ENCODE assay signal across 20 mouse cellular contexts in the genomic region with DNA sequence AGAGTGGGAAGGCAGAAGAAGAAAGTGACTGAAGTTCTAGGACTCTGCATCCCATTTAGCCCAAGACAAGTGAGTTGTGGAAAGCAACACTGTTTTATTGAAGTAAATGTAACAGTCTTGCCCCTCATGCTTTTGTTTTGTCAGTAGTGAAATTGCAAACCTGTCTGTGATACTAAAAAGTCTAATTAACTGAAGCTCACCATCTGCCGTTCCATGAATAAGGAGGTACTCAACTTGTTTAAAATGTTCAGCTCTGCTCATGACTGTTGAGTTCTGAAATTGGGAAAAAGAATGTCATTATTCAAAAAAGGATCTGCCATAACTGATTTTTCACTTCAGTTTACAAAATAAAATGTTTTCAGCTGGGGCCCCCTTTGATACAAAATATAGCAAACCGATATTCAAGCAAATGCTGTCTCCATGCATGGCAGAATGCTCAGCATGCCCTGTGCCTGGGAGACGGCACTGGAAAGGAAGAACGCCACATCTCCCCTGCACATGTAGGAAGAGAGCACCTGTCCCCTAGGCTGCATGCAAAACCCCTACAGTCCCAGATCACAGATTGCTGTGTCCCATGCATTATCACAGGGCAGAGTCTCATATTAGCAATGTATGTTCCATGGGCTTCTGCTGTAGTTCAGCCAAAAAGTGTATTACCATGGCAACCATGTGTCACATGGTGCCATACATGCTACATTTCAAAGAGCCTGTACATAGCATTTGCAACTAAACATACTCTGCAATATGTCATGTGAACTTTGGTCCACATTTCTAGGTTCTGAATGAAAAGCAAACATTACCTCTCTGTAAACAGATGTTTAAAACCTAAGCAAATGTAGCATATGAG.
DNase-seq lines count a peak whose midpoint lies in the region; ATAC-seq and TF ChIP-seq lines count a peak whose summit lies in the region.
"Had no signal": no experiment of that assay in that cellular context is flagged by ENCODE, and none has a peak within 500 bp of the region (broad histone marks: within the 10 kb centered on the region; RNA-seq: fewer than 3 reads in every experiment).

No protein-coding gene starts in this region.

- no peak for TF ChIP-seq POLR2A in liver, adult 2 months (IDR thresholded peaks at IDR 0.05; ENCODE audit: extremely low read depth, insufficient read depth, low read length)

- peak; percentile 74 for DNase-seq in forebrain, embryonic 14.5 days (ENCODE audit: low spot score)
- no peak for DNase-seq in forebrain, embryonic 11.5 days (ENCODE audit: low spot score)
- DNase-seq in liver, adult 2 months (ENCODE audit: extremely low read depth, low read depth, low spot score), result peak; percentile 7
- peak; percentile 71 for DNase-seq in forebrain, postnatal 0 days
- no peak for DNase-seq in cerebellum, adult 9-10 months
- DNase-seq in lung, postnatal 4 days, result no peak
- DNase-seq: adrenal gland, postnatal 10 days; cerebellum, adult 8-10 months; gastrocnemius, postnatal 10 days; heart, adult 2 months; midbrain, embryonic 14.5 days; thymus, postnatal 25 days had no signal

- H3K36me3 ChIP-seq in forebrain, embryonic 14.5 days (ENCODE audit: control insufficient read depth, insufficient read depth, low read length), result no peaks in the 10 kb centered on the region
- no peaks in the 10 kb centered on the region for H3K36me3 ChIP-seq in forebrain, embryonic 11.5 days (ENCODE audit: control insufficient read depth, insufficient read depth, low read length)
- peaks cover 47% of the 10 kb centered on the region for H3K36me3 ChIP-seq in liver, adult 2 months (ENCODE audit: control insufficient read depth, insufficient read depth, low read length)
- no peaks in the 10 kb centered on the region for H3K36me3 ChIP-seq in liver, embryonic 12.5 days
- H3K36me3 ChIP-seq in forebrain, postnatal 0 days (ENCODE audit: insufficient read depth), result no peaks in the 10 kb centered on the region
- H3K36me3 ChIP-seq: heart, embryonic 15.5 days; intestine, embryonic 15.5 days; kidney, embryonic 15.5 days; limb, embryonic 12.5 days; neural tube, embryonic 12.5 days; stomach, embryonic 15.5 days had no signal

- H3K4me3 ChIP-seq in forebrain, embryonic 14.5 days (ENCODE audit: low read depth, low read length), result no peak overlapping the region
- no peak overlapping the region for H3K4me3 ChIP-seq in forebrain, embryonic 11.5 days (ENCODE audit: low read depth, low read length)
- no peak overlapping the region for H3K4me3 ChIP-seq in liver, adult 2 months (ENCODE audit: insufficient read depth, low read depth, low read length)
- H3K4me3 ChIP-seq in liver, embryonic 12.5 days, result no peak overlapping the region
- H3K4me3 ChIP-seq in forebrain, postnatal 0 days (ENCODE audit: low read depth, low read length), result no peak overlapping the region
- H3K4me3 ChIP-seq: heart, adult 2 months; heart, embryonic 15.5 days; intestine, embryonic 15.5 days; kidney, embryonic 15.5 days; limb, embryonic 12.5 days; neural tube, embryonic 12.5 days; stomach, embryonic 15.5 days had no signal

- no peak overlapping the region for H3K9ac ChIP-seq in forebrain, embryonic 14.5 days (ENCODE audit: low read length)
- no peak overlapping the region for H3K9ac ChIP-seq in forebrain, embryonic 11.5 days (ENCODE audit: low read length)
- no peak overlapping the region for H3K9ac ChIP-seq in liver, adult 2 months (ENCODE audit: low read depth, low read length)
- H3K9ac ChIP-seq in liver, embryonic 12.5 days, result no peak overlapping the region
- no peak overlapping the region for H3K9ac ChIP-seq in forebrain, postnatal 0 days
- H3K9ac ChIP-seq: heart, embryonic 15.5 days; intestine, embryonic 15.5 days; kidney, embryonic 15.5 days; limb, embryonic 12.5 days; neural tube, embryonic 12.5 days; stomach, embryonic 15.5 days had no signal

- H3K4me1 ChIP-seq in forebrain, embryonic 14.5 days (ENCODE audit: control insufficient read depth, insufficient read depth, low read length), result peaks cover 14% of the 10 kb centered on the region; the same call in 1 of the 2 replicates
- H3K4me1 ChIP-seq in forebrain, embryonic 11.5 days (replicated peaks; ENCODE audit: control insufficient read depth, insufficient read depth, low read length), result no peaks in the 10 kb centered on the region
- H3K4me1 ChIP-seq in liver, adult 2 months (ENCODE audit: control insufficient read depth, insufficient read depth, low read length), result no peaks in the 10 kb centered on the region
- H3K4me1 ChIP-seq in liver, embryonic 12.5 days, result no peaks in the 10 kb centered on the region; the same call in 1 of the 2 replicates
- peaks cover 26% of the 10 kb centered on the region for H3K4me1 ChIP-seq in forebrain, postnatal 0 days (ENCODE audit: insufficient read depth)
- H3K4me1 ChIP-seq: heart, embryonic 15.5 days; intestine, embryonic 15.5 days; kidney, embryonic 15.5 days; limb, embryonic 12.5 days; neural tube, embryonic 12.5 days; stomach, embryonic 15.5 days had no signal

- no peaks in the 10 kb centered on the region for H3K9me3 ChIP-seq in forebrain, embryonic 14.5 days (replicated peaks; ENCODE audit: control insufficient read depth, low read length)
- H3K9me3 ChIP-seq in forebrain, embryonic 11.5 days (ENCODE audit: control insufficient read depth, low read length), result no peaks in the 10 kb centered on the region
- H3K9me3 ChIP-seq in liver, embryonic 12.5 days (replicated peaks), result no peaks in the 10 kb centered on the region
- H3K9me3 ChIP-seq in forebrain, postnatal 0 days (ENCODE audit: low read length), result no peaks in the 10 kb centered on the region
- H3K9me3 ChIP-seq: heart, embryonic 15.5 days; intestine, embryonic 15.5 days; kidney, embryonic 15.5 days; limb, embryonic 12.5 days; neural tube, embryonic 12.5 days; stomach, embryonic 15.5 days had no signal

- peak; percentile 70 for ATAC-seq in forebrain, embryonic 14.5 days
- no peak for ATAC-seq in forebrain, embryonic 11.5 days (replicated peaks; ENCODE audit: low FRiP score)
- no peak for ATAC-seq in liver, embryonic 12.5 days
- ATAC-seq in CD4-positive, CD25-positive, alpha-beta regulatory T cell, adult 4 months, result peak; percentile 38
- ATAC-seq in forebrain, postnatal 0 days, result peak; percentile 54
- ATAC-seq: intestine, embryonic 15.5 days had no signal

- H3K79me2 ChIP-seq in liver, adult 2 months (ENCODE audit: control insufficient read depth, insufficient read depth, low read length), result no peaks in the 10 kb centered on the region

- TF ChIP-seq CTCF in liver, adult 2 months (IDR thresholded peaks at IDR 0.05; ENCODE audit: low read depth, low read length), result no peak
- TF ChIP-seq CTCF in forebrain, postnatal 0 days (IDR thresholded peaks at IDR 0.05; ENCODE audit: low read depth), result no peak

- 68% methylated on average over 4 of the region's 4 CpGs for WGBS in forebrain, embryonic 14.5 days
- 87% methylated on average over 4 of the region's 4 CpGs for whole genome bisulfite sequencing in forebrain, embryonic 11.5 days
- WGBS in liver, adult 2 months, result 91% methylated on average over 4 of the region's 4 CpGs
- 74% methylated on average over 4 of the region's 4 CpGs for WGBS in liver, embryonic 12.5 days (ENCODE audit: insufficient replicate concordance)
- WGBS in forebrain, postnatal 0 days, result 50% methylated on average over 4 of the region's 4 CpGs

- no peaks in the 10 kb centered on the region for H3K27me3 ChIP-seq in forebrain, embryonic 14.5 days (replicated peaks; ENCODE audit: control insufficient read depth, insufficient read depth, low read length)
- H3K27me3 ChIP-seq in forebrain, embryonic 11.5 days (ENCODE audit: control insufficient read depth, insufficient read depth, low read length), result no peaks in the 10 kb centered on the region
- no peaks in the 10 kb centered on the region for H3K27me3 ChIP-seq in liver, adult 2 months (ENCODE audit: control insufficient read depth, insufficient read depth, low read length)
- H3K27me3 ChIP-seq in liver, embryonic 12.5 days (replicated peaks), result no peaks in the 10 kb centered on the region
- H3K27me3 ChIP-seq in forebrain, postnatal 0 days (ENCODE audit: insufficient read depth, low read length), result no peaks in the 10 kb centered on the region
- H3K27me3 ChIP-seq: heart, embryonic 15.5 days; intestine, embryonic 15.5 days; kidney, embryonic 15.5 days; limb, embryonic 12.5 days; neural tube, embryonic 12.5 days; stomach, embryonic 15.5 days had no signal

- H3K4me2 ChIP-seq in forebrain, embryonic 14.5 days (ENCODE audit: low read length), result no peak overlapping the region
- no peak overlapping the region for H3K4me2 ChIP-seq in forebrain, embryonic 11.5 days (ENCODE audit: low read depth, low read length, severe bottlenecking)
- no peak overlapping the region for H3K4me2 ChIP-seq in liver, embryonic 12.5 days
- no peak overlapping the region for H3K4me2 ChIP-seq in forebrain, postnatal 0 days (ENCODE audit: low read depth)
- H3K4me2 ChIP-seq: heart, embryonic 15.5 days; intestine, embryonic 15.5 days; kidney, embryonic 15.5 days; limb, embryonic 12.5 days; neural tube, embryonic 12.5 days; stomach, embryonic 15.5 days had no signal

- peak overlapping the region; percentile 56 for H3K27ac ChIP-seq in forebrain, embryonic 14.5 days (ENCODE audit: low read depth, low read length)
- no peak overlapping the region for H3K27ac ChIP-seq in forebrain, embryonic 11.5 days (ENCODE audit: low read depth, low read length)
- H3K27ac ChIP-seq in liver, adult 2 months (replicated peaks; ENCODE audit: insufficient read depth, low read depth, low read length), result no peak overlapping the region
- H3K27ac ChIP-seq in liver, embryonic 12.5 days, result no peak overlapping the region
- peak overlapping the region; percentile 70 for H3K27ac ChIP-seq in forebrain, postnatal 0 days (ENCODE audit: low read depth, low read length)
- H3K27ac ChIP-seq: heart, adult 2 months; heart, embryonic 15.5 days; intestine, embryonic 15.5 days; kidney, embryonic 15.5 days; limb, embryonic 12.5 days; neural tube, embryonic 12.5 days; stomach, embryonic 15.5 days had no signal

Comparison
In these comparisons a context has a peak if more than half of its experiments do, and no peak if none do; other contexts are left out.
1. ATAC-seq: peak in forebrain, embryonic 14.5 days (single experiment), CD4-positive, CD25-positive, alpha-beta regulatory T cell, adult 4 months (single experiment) and forebrain, postnatal 0 days (single experiment); none in forebrain, embryonic 11.5 days (single experiment) and liver, embryonic 12.5 days (single experiment).
2. DNase-seq: peak in forebrain, embryonic 14.5 days (single experiment), liver, adult 2 months (single experiment) and forebrain, postnatal 0 days (single experiment); none in forebrain, embryonic 11.5 days (single experiment), cerebellum, adult 9-10 months (single experiment) and lung, postnatal 4 days (0 of 2).
3. H3K27ac ChIP-seq: peak in forebrain, embryonic 14.5 days (single experiment) and forebrain, postnatal 0 days (single experiment); none in forebrain, embryonic 11.5 days (single experiment), liver, adult 2 months (single experiment) and liver, embryonic 12.5 days (single experiment).